Mouse (Mus musculus) stomach, embryonic 15.5 days (tissue): Measurements from ENCODE around the gene Sytl1. TPM values are rescaled to one million over a fixed set of nuclear protein-coding genes. Genes with fewer than 3 reads are reported as not detected.
A peak's percentile ranks its signal among the peaks of the same experiment; 100 is the strongest.

Source experiments
- ATAC-seq: fragments of 200-750 bp; cut with Nextera tagmentation; 2 replicates; pipeline ENCODE4 v1.8.0; 2017; ENCODE audit warnings: low read depth, moderate number of reproducible peaks, moderate TSS enrichment; ENCODE audit not compliant: insufficient read depth, low FRiP score
- H3K27ac ChIP-seq: fragments of 300-500 bp; sonication (generic); 2 replicates; pipeline ENCODE4 v1.5.1; 2015; ENCODE audit warnings: mild to moderate bottlenecking, inconsistent platforms
- H3K27me3 ChIP-seq: fragments of 300-500 bp; sonication (generic); replicated peaks from 2 replicates; pipeline ENCODE4 v1.6.1; 2015; ENCODE audit warnings: inconsistent platforms
- H3K36me3 ChIP-seq: fragments of 300-500 bp; sonication (generic); 2 replicates; pipeline ENCODE4 v1.6.1; 2015; ENCODE audit warnings: inconsistent platforms
- H3K4me1 ChIP-seq: fragments of 300-500 bp; sonication (generic); 2 replicates; pipeline ENCODE4 v1.6.1; 2015; ENCODE audit warnings: inconsistent platforms
- H3K4me2 ChIP-seq: fragments of 300-500 bp; sonication (generic); 2 replicates; pipeline ENCODE4 v1.6.1; 2015; ENCODE audit warnings: mild to moderate bottlenecking, inconsistent platforms
- H3K4me3 ChIP-seq: fragments of 300-500 bp; sonication (generic); replicated peaks from 2 replicates; pipeline ENCODE4 v1.5.1; 2015; ENCODE audit warnings: inconsistent platforms
- H3K9ac ChIP-seq: fragments of 300-500 bp; sonication (generic); 2 replicates; pipeline ENCODE4 v1.6.1; 2015; ENCODE audit warnings: inconsistent platforms
- H3K9me3 ChIP-seq: fragments of 300-500 bp; sonication (generic); 2 replicates; pipeline ENCODE4 v1.6.1; 2016; ENCODE audit warnings: inconsistent platforms
- WGBS: fragments of 180-500 bp; shearing (Covaris S2); methylation state at CpG from one replicate; pipeline ENCODE4 v1.1.7; 2015; 5-methylcytosine and 5-hydroxymethylcytosine counted together
- polyA plus RNA-seq: library from polyadenylated mRNA; unstranded; fragments of >200 nt; fragmentation: Nextera tagmentation; extraction: Ambion mirVana; gene quantifications from 2 replicates; pipeline ENCODE4 v1.2.1, GENCODE M21; 2015

The Sytl1 gene
- polyA plus RNA-seq, 1 experiment from 2014 or later: 29.0 TPM

DNA sequence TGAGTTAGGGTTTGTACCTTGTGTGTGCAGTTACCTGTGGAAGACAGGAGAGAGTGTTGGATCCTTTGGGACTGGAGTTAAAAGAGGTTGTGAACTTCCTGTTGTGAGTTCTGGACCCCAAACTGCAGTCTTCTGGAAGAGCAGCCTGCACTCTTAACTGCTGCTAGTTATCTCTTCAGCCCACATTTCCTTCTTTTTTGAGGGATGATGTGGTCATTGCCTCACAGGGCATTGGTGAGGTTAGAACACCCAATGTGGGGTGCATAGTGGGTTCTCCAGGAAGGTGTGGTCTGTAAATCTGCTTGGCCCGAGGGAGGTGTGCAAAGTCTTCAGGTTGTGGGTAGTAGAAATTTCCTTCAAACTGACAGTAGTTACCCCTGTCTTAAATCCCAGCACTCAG lies 18.6 kb downstream of the Sytl1 start:
- Histone ChIP-seq H3K27ac (no peak overlapping the region), H3K4me1 (peaks cover 18% of the 10 kb centered on the region; the same call in 1 of the 2 replicates)
- 81% methylated on average over 1 of the region's 1 CpGs for WGBS

DNA sequence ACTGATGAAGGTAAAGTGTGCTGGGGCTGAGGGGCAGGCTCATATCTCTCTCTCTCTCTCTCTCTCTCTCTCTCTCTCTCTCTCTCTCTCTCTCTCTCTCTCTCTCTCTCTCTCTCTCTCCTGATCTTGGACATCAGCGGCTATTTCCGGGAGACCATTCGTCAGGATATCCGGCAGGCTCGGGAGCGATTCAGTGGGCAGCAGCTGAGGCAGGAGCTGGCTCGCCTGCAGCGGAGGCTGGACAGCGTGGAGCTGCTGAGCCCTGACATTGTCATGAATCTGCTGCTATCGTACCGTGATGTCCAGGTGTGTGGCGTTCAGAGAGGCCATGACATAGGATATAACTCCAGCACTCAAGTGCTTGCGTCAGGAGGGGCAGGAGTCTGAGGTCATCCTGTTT lies 19.4 kb downstream of the Sytl1 start:
- H3K4me2 ChIP-seq: no peak overlapping the region
- WGBS: 23% methylated on average over 13 of the region's 13 CpGs
- no peak for ATAC-seq
- H3K9me3 ChIP-seq: no peaks in the 10 kb centered on the region
- no peak overlapping the region for H3K4me3 ChIP-seq
- H3K4me1 ChIP-seq: peaks cover 18% of the 10 kb centered on the region; the same call in 1 of the 2 replicates
- H3K36me3 ChIP-seq: no peaks in the 10 kb centered on the region
- no peak overlapping the region for H3K9ac ChIP-seq
- H3K27ac ChIP-seq: no peak overlapping the region
- H3K27me3 ChIP-seq: peaks cover 23% of the 10 kb centered on the region

More for the DNA sequence above, 18.6 kb downstream of the Sytl1 start:
- Histone ChIP-seq H3K27me3 (peaks cover 23% of the 10 kb centered on the region), H3K9ac (no peak overlapping the region), H3K4me2 (no peak overlapping the region), H3K4me3 (no peak overlapping the region), H3K36me3 (no peaks in the 10 kb centered on the region), H3K9me3 (no peaks in the 10 kb centered on the region)
- no peak for ATAC-seq

DNA sequence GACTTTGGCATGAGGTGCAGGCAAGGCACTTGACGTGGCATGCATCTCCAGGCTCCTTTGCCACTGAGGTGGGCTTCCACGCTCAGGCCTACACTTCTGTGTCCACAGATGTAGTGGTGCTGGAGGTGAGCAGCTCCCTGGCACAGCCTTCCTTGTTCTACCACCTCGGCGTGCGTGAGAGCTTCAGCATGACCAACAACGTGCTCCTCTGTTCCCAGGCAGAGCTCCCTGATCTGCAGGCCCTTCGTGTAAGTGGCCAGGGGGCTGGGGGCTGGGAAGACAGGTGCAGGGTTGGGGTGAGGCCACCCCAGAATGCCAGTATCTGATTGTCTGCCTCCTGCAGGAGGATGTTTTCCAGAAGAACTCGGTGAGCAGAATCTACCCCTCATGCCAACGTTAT lies 20.2 kb downstream of the Sytl1 start:
- Histone ChIP-seq H3K27me3 (peaks cover 15% of the 10 kb centered on the region; the same call in 1 of the 2 replicates), H3K4me1 (peaks cover 18% of the 10 kb centered on the region; the same call in 1 of the 2 replicates), H3K27ac (no peak overlapping the region), H3K9me3 (no peaks in the 10 kb centered on the region), H3K36me3 (no peaks in the 10 kb centered on the region), H3K4me2 (no peak overlapping the region), H3K4me3 (no peak overlapping the region), H3K9ac (no peak overlapping the region)
- WGBS: 65% methylated on average over 9 of the region's 9 CpGs
- ATAC-seq: no peak

DNA sequence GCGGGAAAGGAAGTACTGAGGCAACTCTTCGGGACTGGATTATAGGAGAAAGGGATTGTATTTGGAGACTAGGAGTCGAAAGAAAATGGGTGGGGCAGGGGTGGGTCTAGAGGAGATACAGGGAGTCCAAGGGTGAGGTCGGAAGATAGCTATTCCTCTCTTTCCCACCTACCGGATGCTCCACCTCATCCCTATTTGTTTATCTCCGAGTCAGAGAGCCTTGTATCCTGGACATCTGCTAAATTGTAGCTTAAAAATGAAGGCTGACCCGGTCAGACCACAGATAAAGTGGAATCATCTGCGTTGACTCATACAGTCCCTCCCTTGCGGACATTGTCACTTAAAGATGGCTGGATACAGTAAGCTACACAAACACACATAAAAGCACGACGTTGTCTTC lies 21.0 kb downstream of the Sytl1 start:
- ATAC-seq: no peak
- Histone ChIP-seq H3K36me3 (no peaks in the 10 kb centered on the region), H3K4me2 (peak overlapping the region; percentile 97), H3K9me3 (no peaks in the 10 kb centered on the region), H3K9ac (no peak overlapping the region), H3K27me3 (peaks cover 11% of the 10 kb centered on the region; the same call in 1 of the 2 replicates), H3K4me3 (peak overlapping the region; percentile 63), H3K4me1 (peaks cover 15% of the 10 kb centered on the region; the same call in 1 of the 2 replicates), H3K27ac (no peak overlapping the region; the same call in 1 of the 2 replicates)
- 27% methylated on average over 11 of the region's 11 CpGs for WGBS

DNA sequence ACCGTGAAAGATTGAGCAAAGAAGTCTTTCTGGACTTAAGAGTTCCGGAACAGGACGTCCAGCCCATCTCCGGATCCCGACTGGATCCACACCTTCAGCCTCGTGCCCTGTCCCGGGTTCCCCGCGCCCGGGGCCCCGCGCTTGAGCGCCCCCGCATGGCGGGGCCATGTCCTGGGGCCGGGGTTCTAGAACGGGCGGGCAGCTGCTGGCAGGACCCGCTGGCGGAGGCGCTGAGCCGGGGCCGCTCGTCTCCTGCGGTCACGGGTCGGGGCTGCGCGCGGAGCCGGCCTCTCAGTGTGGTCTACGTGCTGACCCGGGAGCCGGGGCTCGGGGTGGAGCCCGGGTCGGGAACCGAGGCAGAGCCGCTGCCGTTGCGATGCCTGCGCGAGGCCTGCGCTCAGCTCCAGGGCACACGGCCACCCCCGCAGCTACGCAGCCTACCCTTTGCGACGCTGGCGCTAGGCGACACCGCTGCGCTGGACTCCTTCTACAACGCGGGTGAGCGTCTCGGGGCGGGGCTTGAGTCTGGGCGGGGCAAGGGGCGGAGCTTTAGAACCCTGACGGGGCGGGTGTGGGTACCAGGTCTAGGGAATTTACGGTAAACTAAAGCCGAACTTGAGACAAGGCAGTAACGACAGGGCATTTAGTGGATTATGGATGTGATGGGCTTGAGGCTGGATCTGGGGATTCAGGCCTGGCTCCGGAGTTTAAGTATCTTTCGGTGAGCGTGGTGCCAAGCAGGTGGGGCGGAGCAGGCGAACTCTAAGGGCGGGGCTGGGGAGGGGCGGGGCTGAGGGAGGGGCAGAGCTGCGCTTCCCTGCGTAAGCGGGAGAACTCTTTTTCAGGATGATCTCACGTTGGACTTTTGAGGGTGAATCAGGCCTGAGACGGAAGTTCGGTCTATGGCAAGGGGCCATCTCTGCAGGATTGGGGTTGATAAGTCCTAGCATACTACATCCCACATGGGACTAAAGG lies 21.7 kb downstream of the Sytl1 start:
- peak; percentile 89 for ATAC-seq
- H3K4me1 ChIP-seq: peaks cover 15% of the 10 kb centered on the region; the same call in 1 of the 2 replicates
- under 1% methylated on average over 78 of the region's 78 CpGs for WGBS
- H3K36me3 ChIP-seq: no peaks in the 10 kb centered on the region
- H3K4me2 ChIP-seq: peak overlapping the region; percentile 97
- peak overlapping the region; percentile 77 for H3K27ac ChIP-seq
- peak overlapping the region; percentile 63 for H3K4me3 ChIP-seq
- H3K27me3 ChIP-seq: peaks cover 16% of the 10 kb centered on the region; the same call in 1 of the 2 replicates
- peak overlapping the region; percentile 60 for H3K9ac ChIP-seq
- H3K9me3 ChIP-seq: no peaks in the 10 kb centered on the region

DNA sequence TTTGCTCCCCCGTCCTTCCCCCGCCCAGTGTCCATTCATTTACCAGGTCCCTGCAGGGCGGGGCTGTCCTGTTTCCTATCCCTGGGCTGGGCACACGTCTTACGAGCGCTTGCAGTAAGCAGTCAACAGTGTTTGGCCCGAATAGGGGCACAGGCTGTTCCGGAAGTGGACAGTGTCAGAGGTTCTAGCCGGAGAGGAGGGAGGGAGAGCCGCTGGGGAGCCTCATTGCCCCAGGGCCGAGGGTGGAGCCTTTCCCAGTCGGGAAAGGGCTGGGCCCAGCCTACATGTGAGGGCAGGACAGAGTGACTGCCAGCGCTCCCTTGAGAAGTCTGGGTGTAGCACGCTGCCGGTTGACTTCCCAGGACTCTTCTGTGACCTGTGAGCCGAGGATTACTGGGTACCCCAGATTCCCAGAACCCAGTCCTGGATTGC lies 22.4 kb downstream of the Sytl1 start, which contains the start of gene Map3k6:
Gene Map3k6 (plus strand): TSS at position 329 of the 432 bp plus-strand sequence.
- Histone ChIP-seq H3K36me3 (no peaks in the 10 kb centered on the region), H3K9me3 (no peaks in the 10 kb centered on the region), H3K4me2 (peak within 1 kb of the TSS; percentile 97), H3K9ac (peak within 1 kb of the TSS; percentile 60), H3K27ac (peak within 1 kb of the TSS; percentile 77), H3K27me3 (peaks cover 19% of the 10 kb centered on the region; the same call in 1 of the 2 replicates), H3K4me1 (peaks cover 15% of the 10 kb centered on the region; the same call in 1 of the 2 replicates), H3K4me3 (peak within 1 kb of the TSS; percentile 63)
- WGBS: 7% methylated on average over 16 of the region's 16 CpGs
- peak; percentile 70 for ATAC-seq

DNA sequence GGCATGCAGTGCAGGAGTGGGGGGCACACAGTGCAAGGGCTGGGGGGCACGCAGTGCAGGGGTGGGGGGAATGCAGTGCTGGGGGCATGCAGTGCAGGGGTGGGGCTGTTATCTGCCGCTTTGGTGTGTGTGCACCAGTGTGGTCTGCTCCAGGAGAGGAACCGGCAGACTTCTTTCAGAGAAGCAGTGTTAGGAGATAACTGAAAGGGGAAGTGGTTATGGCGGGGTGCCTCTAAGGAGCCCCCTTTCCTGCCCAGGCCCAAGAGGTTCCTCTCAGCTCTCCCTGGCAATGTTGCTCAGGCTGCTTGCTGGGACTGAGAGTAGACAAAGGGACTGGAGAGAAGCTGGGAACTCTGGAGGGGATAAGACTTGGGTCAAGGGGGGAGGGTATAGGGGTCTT lies 25.0 kb downstream of the Sytl1 start:
- H3K4me2 ChIP-seq: no peak overlapping the region
- H3K36me3 ChIP-seq: no peaks in the 10 kb centered on the region
- H3K9ac ChIP-seq: no peak overlapping the region
- peaks cover 12% of the 10 kb centered on the region; the same call in 1 of the 2 replicates for H3K4me1 ChIP-seq
- no peak for ATAC-seq
- peaks cover 16% of the 10 kb centered on the region; the same call in 1 of the 2 replicates for H3K27me3 ChIP-seq
- WGBS: 58% methylated on average over 2 of the region's 4 CpGs
- H3K4me3 ChIP-seq: no peak overlapping the region
- H3K27ac ChIP-seq: no peak overlapping the region
- H3K9me3 ChIP-seq: no peaks in the 10 kb centered on the region

DNA sequence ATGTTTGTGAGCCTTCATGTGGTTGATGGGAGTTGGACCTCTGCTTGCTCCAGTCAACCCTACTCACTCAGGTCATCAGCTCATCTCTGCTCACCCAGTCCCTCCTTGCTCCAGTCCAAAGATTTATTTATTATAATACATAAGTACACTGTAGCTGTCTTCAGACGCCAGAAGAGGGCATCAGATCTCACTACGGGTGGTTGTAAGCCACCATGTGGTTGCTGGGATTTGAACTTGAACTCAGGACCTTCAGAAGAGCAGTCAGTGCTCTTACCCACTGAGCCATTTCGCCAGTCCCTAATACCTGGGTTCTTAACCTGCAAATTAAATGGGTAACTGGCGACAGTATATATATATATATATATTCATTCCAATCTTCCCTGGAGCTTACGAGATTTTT lies 27.5 kb downstream of the Sytl1 start:
- no peak overlapping the region for H3K4me3 ChIP-seq
- no peaks in the 10 kb centered on the region for H3K9me3 ChIP-seq
- H3K27ac ChIP-seq: no peak overlapping the region
- H3K27me3 ChIP-seq: peaks cover 8% of the 10 kb centered on the region; the same call in 1 of the 2 replicates
- H3K4me1 ChIP-seq: no peaks in the 10 kb centered on the region
- ATAC-seq: no peak
- no peaks in the 10 kb centered on the region for H3K36me3 ChIP-seq
- 77% methylated on average over 5 of the region's 5 CpGs for WGBS
- no peak overlapping the region for H3K9ac ChIP-seq
- no peak overlapping the region for H3K4me2 ChIP-seq

DNA sequence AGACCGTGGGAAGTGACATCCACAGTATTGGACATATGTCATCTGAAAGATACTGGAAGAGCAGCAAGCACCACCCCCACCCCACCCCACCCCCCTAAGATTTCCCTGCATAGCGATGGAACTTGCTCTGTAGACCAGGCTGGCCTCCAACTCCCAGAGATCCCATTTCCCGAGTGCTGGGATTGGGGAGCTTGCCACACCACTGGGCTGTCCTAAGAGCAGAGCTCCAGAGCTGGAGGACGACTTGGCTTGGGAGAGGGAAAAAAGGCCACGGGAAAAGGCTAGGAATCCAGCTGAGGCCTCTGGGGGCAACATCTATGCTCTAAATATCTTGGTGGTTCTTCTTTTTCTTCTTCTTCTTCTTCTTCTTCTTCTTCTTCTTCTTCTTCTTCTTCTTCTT lies 28.1 kb downstream of the Sytl1 start:
- H3K4me2 ChIP-seq: no peak overlapping the region
- H3K27ac ChIP-seq: no peak overlapping the region
- no peaks in the 10 kb centered on the region for H3K9me3 ChIP-seq
- H3K9ac ChIP-seq: no peak overlapping the region
- ATAC-seq: no peak
- no peaks in the 10 kb centered on the region for H3K4me1 ChIP-seq
- WGBS: 58% methylated on average over 5 of the region's 5 CpGs
- H3K27me3 ChIP-seq: peaks cover 8% of the 10 kb centered on the region; the same call in 1 of the 2 replicates
- H3K36me3 ChIP-seq: no peaks in the 10 kb centered on the region
- no peak overlapping the region for H3K4me3 ChIP-seq

DNA sequence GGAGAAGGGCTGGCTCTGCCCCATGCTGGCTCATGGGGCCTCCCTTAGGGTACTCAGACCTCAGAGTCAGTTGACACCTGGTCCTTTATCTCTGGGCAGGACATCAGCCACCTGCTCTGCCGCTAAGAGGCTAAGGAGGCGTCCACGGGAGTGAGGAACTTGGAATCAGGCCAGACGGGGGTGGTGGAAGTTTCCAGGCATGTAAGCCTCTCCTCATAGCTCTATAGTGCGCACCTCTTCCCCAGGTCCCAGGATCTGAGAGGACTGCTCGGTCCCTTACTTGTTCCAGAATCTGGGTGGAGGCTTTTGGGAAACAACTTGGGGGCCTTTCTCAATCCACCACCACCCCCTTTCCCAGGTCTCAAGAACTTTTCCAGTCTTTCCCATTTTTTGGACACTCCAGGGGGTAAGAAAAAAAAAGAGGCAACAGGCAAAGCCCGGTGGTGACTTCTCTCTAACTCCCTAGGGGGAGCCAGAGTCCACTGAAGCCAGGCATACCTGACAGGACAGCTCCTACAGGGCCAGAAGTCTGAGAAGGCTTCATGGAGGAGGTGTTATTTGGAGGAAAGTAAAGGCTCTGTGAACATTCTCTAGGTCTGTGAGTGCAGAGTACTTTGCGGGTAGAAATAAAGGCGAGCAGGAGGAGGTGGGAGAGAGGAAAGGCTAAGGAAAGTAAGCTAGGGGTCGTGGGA lies 29.5 kb downstream of the Sytl1 start:
- ATAC-seq: peak; percentile 6; the same call in 1 of the 2 replicates
- H3K4me3 ChIP-seq: no peak overlapping the region
- no peak overlapping the region for H3K4me2 ChIP-seq
- no peaks in the 10 kb centered on the region for H3K36me3 ChIP-seq
- H3K27me3 ChIP-seq: peaks cover 8% of the 10 kb centered on the region; the same call in 1 of the 2 replicates
- no peak overlapping the region for H3K27ac ChIP-seq
- no peaks in the 10 kb centered on the region for H3K9me3 ChIP-seq
- H3K4me1 ChIP-seq: no peaks in the 10 kb centered on the region
- WGBS: 27% methylated on average over 10 of the region's 10 CpGs
- H3K9ac ChIP-seq: no peak overlapping the region

DNA sequence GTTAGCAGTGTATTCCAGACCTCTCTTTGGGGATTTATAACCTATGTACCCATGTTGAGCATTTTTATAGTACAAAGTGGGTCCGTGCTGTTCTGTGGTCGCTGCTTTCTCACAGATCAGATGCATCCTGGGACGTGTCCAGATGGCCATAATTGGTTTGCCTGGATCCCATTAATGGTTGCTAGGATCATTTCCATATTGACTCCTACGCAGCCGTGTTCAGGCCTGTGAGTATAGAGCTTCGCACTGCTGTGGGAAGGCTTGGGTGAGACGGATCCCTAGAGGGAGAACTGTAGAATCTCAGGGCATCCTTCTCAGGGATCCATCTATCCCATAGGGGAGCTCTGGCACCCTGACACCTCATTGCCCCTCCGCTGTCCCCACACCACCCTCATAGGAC lies 33.3 kb downstream of the Sytl1 start:
- H3K4me2 ChIP-seq: no peak overlapping the region
- no peaks in the 10 kb centered on the region for H3K9me3 ChIP-seq
- H3K4me1 ChIP-seq: no peaks in the 10 kb centered on the region
- no peaks in the 10 kb centered on the region for H3K36me3 ChIP-seq
- H3K4me3 ChIP-seq: no peak overlapping the region
- 77% methylated on average over 8 of the region's 8 CpGs for WGBS
- ATAC-seq: no peak
- H3K27me3 ChIP-seq: no peaks in the 10 kb centered on the region
- no peak overlapping the region for H3K27ac ChIP-seq
- no peak overlapping the region for H3K9ac ChIP-seq
